Mouse (Mus musculus): ENCODE data around the gene AF366264.
"Not testable (repeated sequence)": the region's sequence is repeated elsewhere in the genome, so short reads cannot be mapped to it uniquely, and the experiment has no call there.

Gene AF366264

DNA sequence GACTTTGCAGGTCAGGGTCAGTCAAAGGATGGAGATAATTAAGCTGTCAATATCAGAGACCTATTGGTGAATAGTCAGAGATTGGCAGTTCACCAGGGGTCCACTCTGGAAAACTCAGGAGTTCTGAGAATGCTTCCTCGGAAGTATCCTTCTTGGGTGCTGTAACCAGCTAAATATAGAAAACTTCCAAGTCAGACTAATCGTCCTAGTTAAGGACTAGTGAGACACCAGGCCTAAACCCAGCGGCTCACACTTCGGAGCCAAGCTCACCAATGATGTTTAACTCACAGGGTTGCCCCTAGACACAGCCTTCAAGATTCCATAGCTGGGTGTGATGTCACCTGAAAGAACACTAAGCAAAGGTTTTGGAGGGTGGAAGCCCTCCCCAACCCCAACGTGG, at the start of gene AF366264:
TSS of gene AF366264 (minus strand) at position 101 of the 400 bp plus-strand sequence.
- not testable (repeated sequence) for DNase-seq (ENCODE audit: extremely low spot score, low read depth, low spot score)

- DNase-seq (ENCODE audit: extremely low spot score, low read depth, low spot score) = not testable (repeated sequence)
Observed at GRCm38 (mm10) chr8:13843286-13843685, 5.1 kb upstream of the AF366264 start.

DNA sequence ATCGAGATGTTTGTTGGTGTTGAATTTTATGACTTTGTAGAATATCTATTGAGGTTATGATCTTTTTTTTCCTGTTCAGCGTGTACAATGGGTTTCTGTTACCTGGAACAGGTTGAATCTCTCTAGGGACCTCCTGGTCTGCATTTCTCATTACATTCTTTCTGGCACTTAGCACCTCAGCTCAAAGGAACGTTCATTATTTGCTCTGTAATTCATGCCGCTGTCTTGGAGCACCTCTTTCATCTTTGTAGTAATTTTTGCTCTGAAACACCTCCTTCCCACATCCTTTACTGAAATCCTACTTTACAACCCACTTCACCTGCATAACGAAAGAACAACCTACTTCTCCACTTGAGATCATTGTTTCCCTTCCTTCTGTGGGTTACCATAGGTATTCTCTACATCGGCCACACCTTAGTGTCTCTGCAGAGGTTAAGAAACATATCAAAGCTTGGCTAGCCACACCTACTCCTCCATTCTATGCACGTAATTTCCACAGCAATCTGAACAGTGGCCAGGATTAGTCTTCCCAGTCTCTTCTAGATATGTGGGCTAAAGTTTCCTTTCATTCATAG, 9.5 kb downstream of the AF366264 start:
- DNase-seq (ENCODE audit: extremely low spot score, low read depth, low spot score) = no peak

DNA sequence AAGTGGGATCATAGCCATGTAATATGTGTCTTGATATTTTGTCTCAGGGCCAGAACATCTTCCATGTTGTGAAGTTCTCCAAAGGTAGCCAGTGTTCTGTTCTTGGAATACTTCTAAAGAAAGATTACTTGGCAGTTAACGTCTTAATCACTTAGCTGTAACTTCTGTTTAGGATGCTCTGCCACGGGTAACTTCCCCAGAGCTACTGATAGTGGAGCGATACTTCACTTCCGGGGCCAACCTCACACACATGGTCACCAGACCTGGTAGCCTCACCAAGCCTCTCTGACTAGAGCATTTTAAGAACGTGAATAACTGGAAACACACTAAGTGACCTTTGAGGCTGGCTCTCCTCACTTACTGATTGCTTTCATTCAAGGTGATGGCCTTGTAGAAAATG, 38.6 kb downstream of the AF366264 start:
- DNase-seq (ENCODE audit: extremely low spot score, low read depth, low spot score) = no peak

- no peak for DNase-seq (ENCODE audit: extremely low spot score, low read depth, low spot score)
Observed at GRCm38 (mm10) chr8:13797676-13798075, 40.5 kb downstream of the AF366264 start.

DNA sequence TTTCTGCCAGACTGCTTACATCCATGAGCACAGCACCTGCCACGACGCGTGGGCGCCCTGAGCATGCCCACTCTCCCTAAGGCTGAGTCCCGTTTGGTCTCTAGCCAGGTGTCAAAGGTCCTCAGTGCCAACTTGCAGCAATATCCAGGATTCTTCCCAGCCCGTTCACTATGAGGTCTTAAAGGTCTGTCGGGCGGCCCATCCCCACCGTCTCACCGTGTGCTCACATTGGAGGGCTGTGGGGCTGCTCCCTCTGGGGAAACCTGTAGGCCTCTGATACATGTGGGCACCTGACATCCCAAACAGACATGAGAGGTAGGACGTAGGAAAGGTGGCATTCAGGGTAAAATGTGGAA, 44.5 kb downstream of the AF366264 start:
- DNase-seq (ENCODE audit: extremely low spot score, low read depth, low spot score) = no peak

DNA sequence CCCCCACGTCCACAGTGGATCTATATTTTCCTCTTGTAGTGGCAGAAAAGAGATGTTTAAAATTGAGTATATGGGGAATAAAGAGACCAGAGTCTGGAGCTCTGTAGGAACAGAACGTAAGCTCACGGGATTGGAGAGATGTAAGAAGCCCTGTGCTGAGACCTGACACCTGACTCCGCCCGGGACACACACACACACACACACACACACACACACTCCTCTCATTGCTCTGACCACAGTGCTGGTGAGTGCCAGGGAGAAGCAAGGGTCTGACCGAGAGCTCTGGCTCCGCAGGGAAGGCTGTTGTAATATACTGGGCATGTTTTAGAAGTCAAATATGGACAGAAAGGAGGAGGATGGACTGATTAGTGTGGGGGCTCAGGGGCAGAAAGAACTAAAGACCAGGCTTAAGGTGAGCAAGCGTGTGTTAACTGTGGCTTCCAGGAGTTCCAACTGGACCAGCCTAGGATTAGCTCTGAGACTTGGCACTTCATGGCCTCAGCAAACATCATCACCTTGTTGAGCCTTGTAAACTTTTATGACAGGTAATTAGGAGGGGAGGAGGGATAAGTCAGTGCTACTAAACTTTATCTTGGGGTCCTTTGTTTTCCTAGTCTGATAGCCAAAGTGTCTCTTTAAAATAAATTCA, 45.0 kb downstream of the AF366264 start:
- no peak for DNase-seq (ENCODE audit: extremely low spot score, low read depth, low spot score)

DNA sequence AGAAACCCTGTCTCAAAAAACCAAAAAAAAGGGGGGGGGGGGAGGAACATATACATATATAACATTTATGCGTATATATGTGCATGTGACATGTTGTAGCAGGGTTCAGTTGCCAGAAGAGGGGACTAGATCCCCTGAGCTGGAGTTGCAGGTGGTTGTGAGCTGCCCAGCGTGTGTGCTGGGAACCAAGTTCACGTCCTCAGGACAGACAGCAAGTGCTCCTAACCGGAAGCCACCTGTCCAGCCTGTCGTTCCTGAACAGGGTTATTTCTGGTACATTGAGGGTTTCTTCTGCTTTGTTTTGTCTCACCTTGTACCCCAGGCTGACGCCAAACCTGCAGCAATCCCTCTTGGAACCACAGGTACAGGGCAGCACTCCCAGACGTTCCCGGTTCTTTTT, 48.6 kb downstream of the AF366264 start:
- no peak for DNase-seq (ENCODE audit: extremely low spot score, low read depth, low spot score)

DNA sequence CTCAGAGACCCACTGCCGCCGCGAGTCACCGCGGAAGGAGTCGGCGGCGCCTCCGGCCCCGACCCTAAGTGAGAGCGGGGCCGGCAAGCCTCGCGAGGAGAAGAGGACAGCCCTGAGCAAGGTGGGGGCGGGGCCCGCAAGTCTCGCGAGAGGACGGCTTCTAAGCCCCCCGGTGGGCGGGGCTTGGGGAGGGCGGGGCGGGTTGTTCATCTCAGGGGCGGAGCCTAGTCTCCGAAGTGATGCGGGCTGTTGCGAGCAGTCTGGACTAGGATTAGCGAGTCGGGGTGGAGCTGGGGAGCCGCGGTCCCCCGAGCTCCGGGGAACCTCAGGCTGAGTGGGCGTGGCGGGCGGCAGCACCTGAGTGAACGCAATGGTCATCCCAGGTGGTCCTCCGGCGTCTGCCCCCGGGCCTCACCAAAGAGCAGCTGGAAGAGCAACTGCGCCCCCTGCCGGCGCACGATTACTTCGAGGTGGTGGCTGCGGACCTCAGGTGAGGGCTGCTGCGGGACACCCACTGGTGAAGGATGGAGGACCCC, 52.4 kb downstream of the AF366264 start:
- peak; percentile 74 for DNase-seq (ENCODE audit: extremely low spot score, low read depth, low spot score)

DNA sequence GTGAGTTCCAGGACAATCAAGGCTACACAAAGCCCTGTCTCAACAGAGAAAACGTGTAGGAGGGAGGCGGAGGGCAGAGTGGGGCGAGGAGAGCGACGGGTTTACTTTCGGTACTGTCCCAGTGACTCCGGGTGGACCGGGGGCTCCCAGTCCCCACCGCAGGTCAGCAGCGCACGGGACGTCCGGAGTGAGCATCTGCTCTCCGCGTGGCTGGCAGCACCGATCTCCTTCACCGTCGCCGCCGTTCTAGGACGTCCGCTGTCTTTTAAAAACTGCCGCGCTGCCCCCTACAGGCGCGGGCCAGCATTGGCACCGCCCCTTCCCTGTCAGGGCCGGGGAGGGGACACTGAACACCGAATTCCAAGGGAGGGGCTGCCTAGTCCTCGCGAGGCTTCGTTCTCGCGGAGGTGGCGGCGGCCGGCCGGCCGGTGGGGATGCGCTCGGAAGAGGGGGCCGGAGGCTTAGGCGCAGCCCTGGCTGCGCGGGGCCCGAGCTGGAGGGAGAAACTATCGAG, 52.9 kb downstream of the AF366264 start, which contains the start of gene Upf3a:
TSS of gene Upf3a (plus strand) at position 366 of the 514 bp plus-strand sequence.
- peak; percentile 78 for DNase-seq (ENCODE audit: extremely low spot score, low read depth, low spot score)
